Mouse (Mus musculus): ENCODE results near the gene Zfp467. TPM values are rescaled to one million over a fixed set of nuclear protein-coding genes. Genes with fewer than 3 reads are reported as not detected.

Zfp467 gene
- total RNA-seq, 4 experiments from 2014 or later, result 9.7 to 10.1 (median 10.1) TPM

DNA sequence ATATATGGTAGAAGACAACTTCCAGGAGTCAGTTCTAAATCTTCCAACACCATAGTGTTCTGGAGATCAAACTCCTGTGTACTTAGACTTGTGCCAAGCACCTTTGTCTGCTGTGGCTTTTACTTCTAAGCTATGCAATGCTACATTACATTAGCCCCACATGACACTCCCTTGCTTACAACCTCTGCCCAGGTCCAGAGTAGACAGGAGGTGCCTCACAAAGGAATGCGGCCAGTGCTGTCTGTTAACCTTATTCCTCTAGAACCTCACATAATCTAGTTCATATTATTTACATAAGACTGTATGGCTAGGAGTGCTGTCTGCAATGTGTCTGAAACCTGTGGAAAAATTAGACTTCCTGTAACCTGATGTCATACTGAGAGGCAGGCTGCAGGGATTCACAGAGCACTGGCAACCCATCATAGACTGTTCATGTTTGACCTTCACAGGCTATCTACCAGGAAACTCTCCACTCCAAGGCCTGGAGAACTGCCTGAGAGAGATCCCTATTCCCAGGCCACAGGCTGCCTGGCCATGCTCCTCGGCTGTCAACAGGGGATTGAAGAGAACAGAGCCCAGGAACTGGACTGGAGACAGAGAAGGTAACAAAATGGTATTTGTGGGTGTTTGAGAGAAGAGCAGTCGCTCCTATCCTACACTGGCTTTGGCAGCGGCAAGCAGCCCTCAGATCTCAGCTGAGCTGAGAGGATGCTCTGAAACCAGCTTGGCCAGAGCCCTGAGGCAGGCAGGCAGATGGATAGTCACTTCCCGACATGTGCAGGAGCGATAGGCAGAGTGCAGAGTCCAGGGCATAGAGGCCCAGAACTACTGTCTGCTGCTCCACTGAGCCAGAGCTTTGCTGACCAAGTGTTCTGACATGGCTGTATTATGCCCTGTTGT lies 34.2 kb downstream of the Zfp467 start:
- peak; percentile 26 for DNase-seq (ENCODE audit: low spot score)

DNA sequence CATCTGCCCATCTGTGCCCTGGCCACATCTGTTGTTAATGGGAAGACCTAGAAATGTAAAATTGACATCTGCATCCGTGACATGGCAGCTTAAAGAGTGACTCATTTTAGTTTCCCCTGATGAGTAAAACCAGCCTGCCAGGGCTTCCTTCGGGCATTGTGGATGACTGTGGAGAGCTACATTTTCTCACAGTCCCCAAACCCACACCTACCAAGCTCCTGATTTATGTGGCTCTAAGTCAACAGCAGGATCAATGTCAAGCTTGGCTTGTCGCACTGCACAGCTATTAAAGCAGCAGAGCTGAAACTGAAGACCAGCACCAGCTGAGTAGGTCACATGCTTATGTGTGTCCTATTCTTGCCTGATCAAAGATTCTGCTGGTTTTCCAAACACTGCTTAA lies 35.1 kb downstream of the Zfp467 start:
- DNase-seq (ENCODE audit: low spot score), result no peak

DNA sequence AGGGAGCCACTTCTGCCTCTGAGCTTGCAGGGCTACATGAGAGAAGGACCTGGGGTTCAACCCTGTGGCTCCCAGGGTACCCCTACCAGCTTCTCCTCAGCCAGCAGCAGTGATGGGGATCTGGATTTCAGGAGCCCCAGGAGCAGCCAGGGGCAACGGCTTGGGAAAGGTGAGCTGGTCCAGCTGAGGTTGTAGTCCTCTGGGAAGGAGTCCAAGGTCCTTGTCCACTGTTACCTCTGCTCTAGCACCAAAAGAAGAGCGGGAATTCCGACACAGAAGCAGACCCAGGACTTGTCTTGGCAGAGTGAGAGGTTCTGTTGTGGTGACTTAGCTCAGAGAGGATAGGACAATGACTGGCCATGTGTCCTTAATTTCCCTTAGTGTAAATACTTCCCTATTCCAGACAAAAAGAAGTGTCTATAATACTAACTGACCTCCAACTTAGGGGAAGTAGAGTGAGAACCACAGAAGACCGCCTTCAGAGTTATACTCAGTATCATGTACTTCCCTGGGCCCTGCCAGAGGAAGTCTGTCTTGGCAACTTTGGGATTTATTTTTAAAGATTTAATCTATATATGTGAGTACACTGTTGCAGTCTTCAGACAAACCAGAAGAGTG lies 35.8 kb downstream of the Zfp467 start:
- no peak for DNase-seq (ENCODE audit: low spot score)

DNA sequence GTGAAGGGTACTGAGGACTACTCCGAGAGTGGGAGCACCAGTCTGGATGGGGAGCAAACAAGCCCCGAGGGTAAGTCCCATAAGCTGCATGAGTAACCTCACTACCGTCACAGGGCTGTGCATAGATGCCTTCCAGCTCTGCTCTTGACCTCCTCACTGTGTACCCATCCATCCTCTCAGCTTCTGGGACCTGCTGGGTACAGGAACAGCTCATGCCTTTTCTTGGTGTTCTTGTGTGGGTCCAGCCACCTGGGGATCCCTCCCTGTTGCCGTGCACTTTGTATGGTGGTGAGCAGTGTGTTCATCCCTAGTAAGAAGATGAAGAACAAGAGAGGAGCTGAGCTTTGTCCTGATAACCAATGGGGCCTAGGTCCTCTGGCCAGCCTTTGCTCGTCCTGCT lies 41.6 kb downstream of the Zfp467 start:
- DNase-seq (ENCODE audit: low spot score), result no peak

DNA sequence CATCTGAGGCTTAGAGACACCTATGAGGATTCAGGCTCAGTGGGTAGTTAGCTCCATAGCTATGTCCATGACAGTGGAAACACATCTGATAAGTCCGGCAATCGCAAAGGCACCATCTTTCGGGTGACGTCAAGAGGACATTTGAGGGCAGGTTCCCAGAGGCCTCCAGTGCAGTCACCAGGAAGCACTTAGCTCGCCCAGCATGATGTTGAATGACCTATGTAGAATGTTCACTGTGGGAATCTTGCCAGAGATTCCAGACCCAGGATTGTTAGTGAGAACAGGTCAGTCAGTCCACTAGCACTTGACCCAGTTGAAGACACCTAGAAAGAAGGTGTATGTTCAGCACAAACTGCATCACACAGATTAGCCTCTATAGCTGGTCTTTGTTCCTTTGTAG lies 45.7 kb downstream of the Zfp467 start:
- no peak for DNase-seq (ENCODE audit: low spot score)

DNA sequence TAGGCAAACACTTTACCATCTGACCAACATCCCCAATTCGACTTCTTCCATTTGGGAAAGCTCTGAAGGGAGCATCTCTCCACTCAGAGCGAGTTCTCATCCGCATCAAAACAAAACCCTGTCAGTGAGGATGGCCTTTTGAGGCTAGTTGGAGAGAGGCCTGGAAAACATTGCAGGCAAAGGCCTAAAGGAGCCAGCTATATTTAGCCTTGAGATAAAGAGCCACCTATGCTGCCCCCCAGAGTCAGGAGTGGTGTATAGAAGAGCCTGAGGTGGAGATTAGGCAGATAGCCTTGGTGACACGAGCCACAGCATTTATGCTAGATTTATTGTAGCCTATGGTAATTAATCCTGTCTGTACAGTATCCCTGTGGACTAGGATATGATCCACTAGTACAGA lies 48.3 kb downstream of the Zfp467 start:
- DNase-seq (ENCODE audit: low spot score), result peak; percentile 51

DNA sequence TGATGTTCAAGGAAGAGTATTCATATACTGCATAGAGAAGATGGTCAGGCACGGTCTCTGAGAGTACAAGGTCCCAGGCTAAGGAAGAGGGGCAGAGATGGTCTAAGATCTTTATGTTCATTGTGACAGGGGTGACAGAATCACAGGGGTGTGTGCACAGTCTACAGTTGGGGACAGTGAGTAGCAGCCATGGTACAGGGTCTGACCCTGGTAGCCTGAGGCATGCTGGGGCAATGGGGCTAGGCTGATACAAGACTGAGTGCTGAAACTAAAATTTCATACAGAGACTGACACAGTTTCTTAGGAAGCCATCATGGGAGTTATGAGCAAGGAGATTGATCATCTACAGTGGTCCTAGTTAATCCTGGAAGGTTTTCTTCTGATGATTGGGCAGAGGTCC lies 48.9 kb downstream of the Zfp467 start:
- no peak for DNase-seq (ENCODE audit: low spot score)

DNA sequence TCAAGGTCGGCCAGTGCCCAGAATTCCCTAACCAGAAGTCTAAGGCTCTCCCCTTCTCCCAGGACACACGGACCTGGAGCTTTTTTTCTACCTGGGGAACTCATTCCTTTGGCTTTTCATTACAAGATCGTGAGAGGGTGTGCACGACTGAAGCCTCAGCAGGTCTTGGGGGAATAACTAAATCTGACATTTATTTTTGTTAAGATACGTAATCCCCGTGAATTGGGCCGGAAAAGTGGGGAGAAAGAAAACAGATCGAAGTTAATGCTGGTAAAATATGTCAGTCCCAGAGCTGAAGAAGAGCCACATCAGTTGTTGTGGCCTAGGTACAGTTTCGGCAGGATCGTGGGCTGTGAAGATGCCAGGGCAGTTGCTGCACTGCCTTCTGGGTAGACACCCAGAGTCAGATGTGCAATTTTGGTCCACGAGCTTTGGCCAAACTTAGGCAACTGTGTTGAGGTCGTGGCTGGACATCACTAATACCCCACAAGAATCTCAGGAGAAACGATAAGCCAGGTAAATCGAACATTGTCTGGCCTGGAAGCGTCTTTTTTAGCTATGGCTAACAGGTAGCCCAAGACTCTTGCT lies 49.5 kb downstream of the Zfp467 start:
- no peak for DNase-seq (ENCODE audit: low spot score)

DNA sequence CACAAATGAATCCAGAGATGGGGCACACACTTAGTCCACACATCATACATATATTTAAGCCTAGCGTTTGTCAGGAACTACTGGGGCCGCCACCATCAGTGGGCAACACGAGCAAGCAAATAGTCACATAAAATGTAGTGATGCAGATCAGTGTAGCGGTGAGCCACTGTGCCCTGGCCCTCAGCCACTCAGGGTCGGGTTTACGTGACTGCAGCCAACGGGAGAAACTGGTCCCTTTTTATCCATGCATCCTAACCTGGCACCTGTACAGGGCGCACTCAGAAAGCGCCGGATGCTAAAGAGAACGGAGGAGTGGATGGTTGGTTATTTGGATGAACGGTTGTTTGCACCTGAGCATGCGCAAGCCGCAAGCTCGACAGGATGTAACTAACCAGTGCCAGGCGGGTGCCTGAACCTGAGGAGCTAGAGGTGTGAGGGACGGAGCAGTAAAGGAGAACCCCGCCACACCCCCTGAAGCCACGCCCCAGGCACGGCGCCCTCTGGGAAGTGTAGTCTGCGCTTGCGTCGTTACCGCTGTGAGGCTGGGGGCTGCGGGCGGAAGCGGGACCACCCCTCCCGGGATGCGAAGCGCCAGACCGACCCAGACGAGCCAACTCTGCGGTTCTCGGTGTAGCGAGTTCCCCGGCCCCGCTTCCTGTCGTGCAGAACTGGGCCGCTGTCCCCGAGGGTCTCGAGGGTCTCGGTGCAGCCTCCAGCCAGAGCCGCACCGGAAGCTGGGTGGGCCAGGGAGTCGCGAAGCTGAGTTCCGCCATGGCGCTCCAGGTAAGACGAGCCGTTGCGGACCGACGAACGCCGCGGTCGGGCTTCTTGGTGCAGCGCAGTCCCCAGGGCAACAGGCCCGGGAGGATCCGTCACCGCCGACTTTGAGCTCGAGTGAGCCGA lies 50.3 kb downstream of the Zfp467 start, which contains the start of gene Krba1:
Krba1 (plus strand) TSS at position 482 of the 903 bp plus-strand sequence.
- DNase-seq (ENCODE audit: low spot score), result peak; percentile 77

DNA sequence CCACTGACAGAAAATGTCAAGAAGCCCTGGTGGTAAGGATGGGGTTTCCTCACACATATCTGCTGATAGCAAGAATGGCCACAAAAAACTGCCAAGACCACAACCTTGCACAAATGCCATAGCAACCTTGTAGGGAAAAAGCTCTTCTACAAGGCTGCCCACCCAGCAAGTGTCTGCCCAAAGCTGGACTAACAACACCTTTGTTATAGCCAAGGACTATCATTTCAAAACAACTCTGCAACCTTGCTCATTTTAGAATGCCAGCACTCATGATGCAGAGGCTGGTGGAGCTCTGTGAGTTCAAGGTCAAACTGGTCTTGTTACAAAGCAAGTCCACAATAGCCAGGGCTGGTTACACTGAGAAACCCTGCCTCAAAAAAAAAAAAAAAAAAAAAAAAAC lies 51.8 kb downstream of the Zfp467 start:
- DNase-seq (ENCODE audit: low spot score), result no peak

DNA sequence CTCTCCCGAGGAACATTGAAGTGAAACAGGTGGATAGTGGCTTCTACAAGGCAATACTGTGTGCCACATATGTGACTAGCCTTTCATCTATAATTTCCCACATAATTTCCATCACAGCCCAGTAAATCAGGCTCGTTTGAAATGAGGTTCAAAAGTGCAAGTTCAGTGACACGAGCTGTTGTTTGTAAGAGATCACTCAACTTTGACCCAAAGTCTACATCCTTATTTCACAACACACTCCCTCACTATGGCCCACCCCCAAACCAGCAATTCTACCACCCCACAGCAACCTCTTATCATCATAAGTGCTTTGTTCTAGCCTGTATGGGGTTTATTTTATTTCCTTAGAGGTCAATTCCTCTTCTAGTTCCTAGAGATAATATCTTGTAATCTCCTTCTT lies 57.4 kb downstream of the Zfp467 start:
- no peak for DNase-seq (ENCODE audit: low spot score)

Small RNA genes within 50 kb of the gene (microRNA-seq; reads per million reads assigned to microRNA genes)
- not detected for gene Gm24325

Other genes starting within 250 kb of the Zfp467 start
- gene Krba1, start 50.2 kb downstream of the Zfp467 start, total RNA-seq (2022), result 10 to 100 TPM; 13.8 to 22.8 (median 17.9) TPM
- gene Sspo, start 2.4 kb upstream of the Zfp467 start, total RNA-seq (2022), result under 1 TPM; 0.14 to 0.35 (median 0.31) TPM
- 10 to 100 TPM; 18.1 to 27.4 (median 23.3) TPM for gene Atp6v0e2, start 91.8 kb upstream of the Zfp467 start, total RNA-seq (2022)
- gene Lrrc61, start 109.0 kb upstream of the Zfp467 start, total RNA-seq (2022), result 10 to 100 TPM; 17.7 to 20.1 (median 18.8) TPM
- gene Rarres2, start 127.0 kb upstream of the Zfp467 start, total RNA-seq (2022), result 100 to 1,000 TPM in 1 of 4 experiments, 10 to 100 TPM in 3; 62.1 to 108 (median 77.5) TPM
- not detected for gene Gm45021, start 143.8 kb upstream of the Zfp467 start, total RNA-seq (2022)
- 10 to 100 TPM; 35.5 to 40.9 (median 36.3) TPM for gene Repin1, start 148.1 kb upstream of the Zfp467 start, total RNA-seq (2022)
- 1 to 10 TPM in 2 of 4 experiments, not detected in 2; 1.0 to 2.8 TPM for gene Gm44965, start 148.1 kb upstream of the Zfp467 start, total RNA-seq (2022)
- 10 to 100 TPM; 12.9 to 15.5 (median 14.1) TPM for gene Zfp775, start 156.2 kb upstream of the Zfp467 start, total RNA-seq (2022)
- under 1 TPM; 0.22 to 0.69 (median 0.43) TPM for gene AI854703, start 180.9 kb upstream of the Zfp467 start, total RNA-seq (2022)
- gene Gimap8, start 201.4 kb upstream of the Zfp467 start, total RNA-seq (2022), result 1 to 10 TPM; 4.9 to 8.8 (median 5.8) TPM
- gene Gimap9, start 230.3 kb upstream of the Zfp467 start, total RNA-seq (2022), result 1 to 10 TPM; 2.6 to 4.2 (median 3.1) TPM
- gene Gimap4, start 238.7 kb upstream of the Zfp467 start, total RNA-seq (2022), result 10 to 100 TPM; 16.1 to 25.6 (median 20.1) TPM